Mouse (Mus musculus): ENCODE measurements around the gene Olfr1349. TPM values are rescaled to one million over a fixed set of nuclear protein-coding genes. Genes with fewer than 3 reads are reported as not detected.

Olfr1349 gene
- under 1 TPM; 0.11 to 0.59 TPM for polyA plus RNA-seq (2017; shearing (Covaris generic))

DNA sequence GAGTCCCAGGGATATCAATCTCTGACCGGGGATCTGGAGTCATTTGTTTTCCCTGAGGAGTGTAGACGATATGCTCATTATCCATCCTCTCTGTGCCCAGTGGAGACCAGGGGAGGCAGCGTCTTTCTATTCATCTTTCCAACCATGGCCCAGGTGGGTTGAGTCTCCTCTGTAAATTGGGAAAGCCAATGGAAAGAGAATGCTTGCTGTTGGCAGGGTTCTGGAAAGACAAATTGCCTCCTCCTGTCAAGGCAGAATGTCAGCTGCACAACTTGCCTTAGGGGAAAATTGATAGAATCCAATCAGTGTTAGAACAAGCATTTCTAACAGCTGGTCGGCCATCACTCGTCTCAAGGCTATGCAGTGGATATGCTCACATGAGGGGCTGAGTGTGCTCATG is at the start of gene Olfr1349:
Gene Olfr1349, minus strand, starts transcription at position 101 of the 400 bp plus-strand sequence.

GRCm38 (mm10) chr7:6564541-6564940 is 41.8 kb upstream of the Olfr1349 start, which contains the start of gene Olfr1350:
Olfr1350 (plus strand) TSS chr7:6564841.

DNA sequence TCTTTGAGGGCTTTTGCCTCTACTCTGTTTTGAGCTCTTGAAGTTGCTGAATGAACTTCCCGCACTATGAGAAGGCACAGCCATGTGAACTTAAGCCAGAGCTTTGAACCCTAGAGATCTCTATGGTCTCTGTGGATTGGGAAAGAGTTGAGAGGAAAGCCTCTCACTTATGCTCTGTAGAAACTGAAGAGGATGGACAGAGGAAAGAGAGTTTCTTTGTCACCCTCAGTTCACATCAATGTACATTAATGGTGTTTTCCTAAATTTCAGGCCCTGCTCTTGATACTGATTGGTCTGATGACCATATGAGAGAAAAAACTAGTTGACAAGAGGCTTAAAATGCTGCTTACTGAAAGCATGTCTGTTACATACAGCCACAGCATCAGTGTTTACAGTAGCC is 14.1 kb downstream of the Olfr1349 start, which contains the start of gene Olfr1348:
Gene Olfr1348, minus strand, starts transcription at position 101 of the 400 bp plus-strand sequence.

GRCm38 (mm10) chr7:6499655-6500054 is 23.1 kb downstream of the Olfr1349 start, which contains the start of gene Olfr1347:
Olfr1347 (minus strand) TSS chr7:6499755.

DNA sequence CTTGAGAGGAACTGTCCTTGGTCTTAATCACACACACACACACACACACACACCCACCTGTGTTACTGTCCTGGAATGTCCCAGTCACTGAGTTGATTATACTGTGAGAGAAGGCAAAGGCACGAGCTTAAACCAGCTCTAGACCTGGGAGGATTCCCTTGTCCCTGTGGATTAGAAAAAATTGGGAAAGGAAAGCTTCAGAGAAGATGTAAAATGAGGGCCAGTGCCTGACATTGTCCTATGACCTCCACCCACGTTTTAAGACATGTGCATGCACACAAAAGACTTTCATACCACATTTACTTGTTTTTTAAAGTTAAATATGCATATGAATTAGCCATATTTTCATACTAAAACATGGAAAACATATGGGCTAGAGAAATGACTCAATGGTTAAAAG is 35.9 kb downstream of the Olfr1349 start, which contains the start of gene Olfr5:
Gene Olfr5, minus strand, starts transcription at position 101 of the 400 bp plus-strand sequence.

GRCm38 (mm10) chr7:6466951-6467350 is 55.8 kb downstream of the Olfr1349 start, which contains the start of gene Olfr1346:
Olfr1346 (plus strand) TSS chr7:6467101.

Other genes with a start within 250 kb of the Olfr1349 start
- gene Zfp667, start 236.4 kb downstream of the Olfr1349 start, polyA plus RNA-seq (2017; shearing (Covaris generic)), result 1 to 10 TPM; 5.1 to 5.5 TPM
- gene Zfp583, start 191.7 kb downstream of the Olfr1349 start, polyA plus RNA-seq (2017; shearing (Covaris generic)), result 1 to 10 TPM; 1.4 to 1.9 TPM
- gene Gm3854, start 179.2 kb downstream of the Olfr1349 start, polyA plus RNA-seq (2017; shearing (Covaris generic)), result 1 to 10 TPM in 1 of 2 experiments, under 1 TPM in 1; 0.20 to 5.5 TPM
- gene Zfp78, start 159.7 kb downstream of the Olfr1349 start, polyA plus RNA-seq (2017; shearing (Covaris generic)), result 1 to 10 TPM; 4.2 to 7.7 TPM
- gene Zfp28, start 139.7 kb downstream of the Olfr1349 start, polyA plus RNA-seq (2017; shearing (Covaris generic)), result 10 to 100 TPM; 10.9 to 13.5 TPM
- under 1 TPM in 1 of 2 experiments, not detected in 1; 0.67 TPM for gene Smim17, start 124.2 kb downstream of the Olfr1349 start, polyA plus RNA-seq (2017; shearing (Covaris generic))
- not detected for gene Gm20715, start 112.7 kb downstream of the Olfr1349 start, polyA plus RNA-seq (2017; shearing (Covaris generic))
- under 1 TPM in 1 of 2 experiments, not detected in 1; 0.14 TPM for gene Olfr1344, start 84.3 kb downstream of the Olfr1349 start, polyA plus RNA-seq (2017; shearing (Covaris generic))
- gene Olfr1336, start 66.8 kb downstream of the Olfr1349 start, polyA plus RNA-seq (2017; shearing (Covaris generic)), result under 1 TPM; 0.07 to 0.11 TPM
- 1 to 10 TPM in 1 of 2 experiments, under 1 TPM in 1; 0.14 to 1.1 TPM for gene Olfr1346, start 55.8 kb downstream of the Olfr1349 start, polyA plus RNA-seq (2017; shearing (Covaris generic))
- gene Olfr5, start 36.0 kb downstream of the Olfr1349 start, polyA plus RNA-seq (2017; shearing (Covaris generic)), result not detected
- under 1 TPM in 1 of 2 experiments, not detected in 1; 0.17 TPM for gene Olfr1347, start 23.2 kb downstream of the Olfr1349 start, polyA plus RNA-seq (2017; shearing (Covaris generic))
- under 1 TPM in 1 of 2 experiments, not detected in 1; 0.12 TPM for gene Olfr1348, start 14.2 kb downstream of the Olfr1349 start, polyA plus RNA-seq (2017; shearing (Covaris generic))
- gene Olfr1350, start 41.9 kb upstream of the Olfr1349 start, polyA plus RNA-seq (2017; shearing (Covaris generic)), result 1 to 10 TPM in 1 of 2 experiments, under 1 TPM in 1; 0.10 to 1.2 TPM
- gene Zim1, start 173.5 kb upstream of the Olfr1349 start, polyA plus RNA-seq (2017; shearing (Covaris generic)), result not detected
- not detected for gene Peg3, start 207.5 kb upstream of the Olfr1349 start, polyA plus RNA-seq (2017; shearing (Covaris generic))
- gene Usp29, start 207.6 kb upstream of the Olfr1349 start, polyA plus RNA-seq (2017; shearing (Covaris generic)), result 1 to 10 TPM in 1 of 2 experiments, under 1 TPM in 1; 0.24 to 3.4 TPM

All from inflammation-experienced regulatory T-cells (primary cell).